Mouse (Mus musculus) thymus, postnatal 14 days (tissue): ENCODE data around the gene Fkbp15.

ENCODE experiments used
- DNase-seq: peaks from one replicate; pipeline ENCODE4 v3.0.0; 2021

The Fkbp15 gene

GRCm38 (mm10) chr4:62314516-62314915 is 45.8 kb downstream of the Fkbp15 start:
- DNase-seq = no peak

GRCm38 (mm10) chr4:62313641-62314211 is 46.6 kb downstream of the Fkbp15 start:
- no peak for DNase-seq

GRCm38 (mm10) chr4:62312821-62313220 is 47.5 kb downstream of the Fkbp15 start:
- DNase-seq = no peak

- no peak for DNase-seq
Measured at GRCm38 (mm10) chr4:62308406-62308805, 51.9 kb downstream of the Fkbp15 start.

- DNase-seq = no peak
Measured at GRCm38 (mm10) chr4:62306840-62307239, 53.5 kb downstream of the Fkbp15 start.

- DNase-seq = no peak
Measured at GRCm38 (mm10) chr4:62306301-62306700, 54.0 kb downstream of the Fkbp15 start.

- no peak for DNase-seq
Measured at GRCm38 (mm10) chr4:62303288-62303687, 57.1 kb downstream of the Fkbp15 start.

GRCm38 (mm10) chr4:62302795-62303194 is 57.6 kb downstream of the Fkbp15 start:
- no peak for DNase-seq

- DNase-seq = no peak
Measured at GRCm38 (mm10) chr4:62300001-62300400, 60.3 kb downstream of the Fkbp15 start.

- DNase-seq = no peak
Measured at GRCm38 (mm10) chr4:62297280-62298130, 62.8 kb downstream of the Fkbp15 start.

- DNase-seq = no peak
Measured at GRCm38 (mm10) chr4:62294741-62295140, 65.6 kb downstream of the Fkbp15 start.

GRCm38 (mm10) chr4:62293219-62293861 is 67.0 kb downstream of the Fkbp15 start:
- DNase-seq = peak; percentile 2

GRCm38 (mm10) chr4:62292461-62293180 is 67.7 kb downstream of the Fkbp15 start:
- DNase-seq = peak; percentile 2

- peak; percentile 1 for DNase-seq
Measured at GRCm38 (mm10) chr4:62290816-62291505, 69.4 kb downstream of the Fkbp15 start.

- DNase-seq = no peak
Measured at GRCm38 (mm10) chr4:62289226-62289625, 71.1 kb downstream of the Fkbp15 start.

- DNase-seq = peak; percentile 17
Measured at GRCm38 (mm10) chr4:62286992-62287900, 73.1 kb downstream of the Fkbp15 start.

GRCm38 (mm10) chr4:62286257-62286991 is 73.9 kb downstream of the Fkbp15 start:
- DNase-seq = peak; percentile 78

- no peak for DNase-seq
Measured at GRCm38 (mm10) chr4:62285576-62285975, 74.8 kb downstream of the Fkbp15 start.

GRCm38 (mm10) chr4:62282969-62283368 is 77.4 kb downstream of the Fkbp15 start:
- no peak for DNase-seq

- no peak for DNase-seq
Measured at GRCm38 (mm10) chr4:62281319-62281718, 79.0 kb downstream of the Fkbp15 start.

- no peak for DNase-seq
Measured at GRCm38 (mm10) chr4:62278081-62278480, 82.3 kb downstream of the Fkbp15 start.
